Mouse (Mus musculus): ENCODE results near the gene Bcar1. TPM values are rescaled to one million over a fixed set of nuclear protein-coding genes. Genes with fewer than 3 reads are reported as not detected.
A peak's percentile ranks its signal among the peaks of the same experiment; 100 is the strongest.

The Bcar1 gene
- total and polyA plus RNA-seq, 2 experiments from 2014 or later: 44.3 to 72.8 TPM

- Histone ChIP-seq H3K9me3 (ENCODE audit: low read length) (no peaks in the 10 kb centered on the region), H3K27me3 (ENCODE audit: insufficient read depth, low read length) (no peaks in the 10 kb centered on the region), H3K9ac (replicated peaks; ENCODE audit: low read length, poor library complexity, severe bottlenecking) (0 out of 2 replicates have a peak overlapping the region, but pooled peaks have one; percentile 30), H3K4me1 (ENCODE audit: insufficient read depth, low read length) (peaks cover 17% of the 10 kb centered on the region), H3K4me3 (ENCODE audit: low read depth, low read length) (no peak overlapping the region), H3K4me2 (ENCODE audit: low read depth, low read length, poor library complexity, severe bottlenecking) (no peak overlapping the region), H3K27ac (ENCODE audit: low read depth, low read length) (peak overlapping the region; percentile 85), H3K36me3 (ENCODE audit: insufficient read depth, low read length) (peaks cover 34% of the 10 kb centered on the region)
- 40% methylated on average over 6 of the region's 6 CpGs for WGBS
- ATAC-seq (ENCODE audit: low FRiP score): no peak
- peak; percentile 55 for TF ChIP-seq CTCF (IDR thresholded peaks at IDR 0.05)
- DNase-seq (ENCODE audit: low spot score): peak; percentile 59
These were observed 25.7 kb downstream of the Bcar1 start for GRCm38 (mm10) chr8:111717866-111718265.

DNA sequence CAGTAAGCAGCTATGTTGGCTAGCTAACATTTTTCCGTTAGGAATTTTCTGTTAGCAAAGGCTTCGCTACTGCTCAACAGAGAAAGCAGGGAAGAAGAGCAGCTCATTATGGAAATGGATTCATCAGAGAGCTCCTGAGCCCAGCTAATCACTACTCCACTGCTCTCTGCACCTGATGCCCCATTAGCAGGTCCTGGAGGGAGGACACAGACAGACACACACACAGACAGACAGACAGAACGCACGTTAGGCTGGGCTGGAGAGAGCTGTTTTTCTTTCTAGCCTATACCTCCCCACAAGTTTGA lies 26.2 kb downstream of the Bcar1 start:
- Histone ChIP-seq H3K27me3 (ENCODE audit: insufficient read depth, low read length) (no peaks in the 10 kb centered on the region), H3K4me3 (ENCODE audit: low read depth, low read length) (no peak overlapping the region), H3K36me3 (ENCODE audit: insufficient read depth, low read length) (peaks cover 34% of the 10 kb centered on the region), H3K4me1 (ENCODE audit: insufficient read depth, low read length) (peaks cover 17% of the 10 kb centered on the region), H3K4me2 (ENCODE audit: low read depth, low read length, poor library complexity, severe bottlenecking) (no peak overlapping the region), H3K27ac (ENCODE audit: low read depth, low read length) (peak overlapping the region; percentile 85), H3K9ac (replicated peaks; ENCODE audit: low read length, poor library complexity, severe bottlenecking) (peak overlapping the region; percentile 30; the same call in 1 of the 2 replicates), H3K9me3 (ENCODE audit: low read length) (no peaks in the 10 kb centered on the region)
- ATAC-seq (ENCODE audit: low FRiP score): 0 out of 2 replicates have a peak, but pooled peaks have one; percentile 3
- WGBS: 24% methylated on average over 4 of the region's 4 CpGs
- no peak for TF ChIP-seq CTCF (IDR thresholded peaks at IDR 0.05)
- DNase-seq (ENCODE audit: low spot score): peak; percentile 48

DNA sequence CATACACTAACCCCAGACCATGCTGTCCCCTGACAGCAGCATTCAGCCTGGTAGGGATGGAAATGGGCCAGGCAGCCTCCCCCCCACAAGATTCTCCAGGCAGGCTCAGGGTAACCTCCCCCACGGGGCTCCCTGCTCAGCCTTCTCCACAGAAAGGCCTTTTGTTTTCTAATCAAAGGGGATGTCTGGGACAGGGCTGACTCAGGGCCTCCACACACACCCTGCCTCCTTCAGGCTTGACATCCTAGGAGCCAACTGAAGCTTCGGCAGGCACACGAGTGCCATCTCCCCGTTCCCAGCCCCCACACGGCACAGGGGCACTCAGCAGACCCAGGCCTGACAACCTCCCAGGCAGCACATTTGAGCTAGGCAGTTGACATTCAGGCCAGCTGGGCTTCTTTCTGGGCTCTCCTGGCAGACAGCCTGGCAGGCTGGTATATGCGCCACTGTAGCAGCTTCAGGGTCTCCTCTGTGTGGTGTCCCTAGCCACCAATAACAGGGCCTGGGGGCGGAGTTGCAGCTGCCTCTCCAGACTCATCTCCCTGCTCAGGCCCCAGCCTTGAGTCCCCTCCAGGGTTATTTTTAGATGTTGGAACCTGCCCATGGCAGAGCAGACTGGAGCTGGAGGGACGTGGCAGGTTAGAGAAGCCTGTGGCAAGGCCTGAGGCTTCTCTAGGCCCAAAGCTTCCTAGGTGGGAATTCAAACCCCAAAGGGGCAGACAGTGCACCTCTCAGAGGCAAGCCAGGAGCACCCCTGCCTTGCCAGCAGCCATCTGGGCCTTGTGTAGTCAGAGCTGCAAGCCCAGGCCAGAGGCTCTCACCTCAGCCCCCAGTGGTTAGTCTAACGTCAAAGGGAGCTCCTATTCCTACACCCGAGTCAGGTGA lies 26.8 kb downstream of the Bcar1 start:
- ATAC-seq (ENCODE audit: low FRiP score): peak; percentile 84
- WGBS: 16% methylated on average over 10 of the region's 10 CpGs
- no peak overlapping the region for H3K4me2 ChIP-seq (ENCODE audit: low read depth, low read length, poor library complexity, severe bottlenecking)
- no peaks in the 10 kb centered on the region for H3K27me3 ChIP-seq (ENCODE audit: insufficient read depth, low read length)
- DNase-seq (ENCODE audit: low spot score): peak; percentile 96
- H3K36me3 ChIP-seq (ENCODE audit: insufficient read depth, low read length): peaks cover 34% of the 10 kb centered on the region
- peak overlapping the region; percentile 30; the same call in 1 of the 2 replicates for H3K9ac ChIP-seq (replicated peaks; ENCODE audit: low read length, poor library complexity, severe bottlenecking)
- no peak overlapping the region for H3K4me3 ChIP-seq (ENCODE audit: low read depth, low read length)
- no peak; the same call in 1 of the 2 replicates for TF ChIP-seq CTCF (IDR thresholded peaks at IDR 0.05)
- H3K27ac ChIP-seq (ENCODE audit: low read depth, low read length): peak overlapping the region; percentile 85
- H3K9me3 ChIP-seq (ENCODE audit: low read length): no peaks in the 10 kb centered on the region
- H3K4me1 ChIP-seq (ENCODE audit: insufficient read depth, low read length): peaks cover 17% of the 10 kb centered on the region

- ATAC-seq (ENCODE audit: low FRiP score) (no peak), DNase-seq (ENCODE audit: low spot score) (no peak)
- peak; percentile 19; the same call in 1 of the 2 replicates for TF ChIP-seq CTCF (IDR thresholded peaks at IDR 0.05)
- Histone ChIP-seq H3K36me3 (ENCODE audit: insufficient read depth, low read length) (peaks cover 41% of the 10 kb centered on the region), H3K4me3 (ENCODE audit: low read depth, low read length) (no peak overlapping the region), H3K4me1 (ENCODE audit: insufficient read depth, low read length) (peaks cover 17% of the 10 kb centered on the region), H3K9me3 (ENCODE audit: low read length) (no peaks in the 10 kb centered on the region), H3K9ac (replicated peaks; ENCODE audit: low read length, poor library complexity, severe bottlenecking) (no peak overlapping the region), H3K4me2 (ENCODE audit: low read depth, low read length, poor library complexity, severe bottlenecking) (no peak overlapping the region), H3K27ac (ENCODE audit: low read depth, low read length) (no peak overlapping the region), H3K27me3 (ENCODE audit: insufficient read depth, low read length) (no peaks in the 10 kb centered on the region)
- 84% methylated on average over 13 of the region's 13 CpGs for WGBS
These were observed 28.1 kb downstream of the Bcar1 start for GRCm38 (mm10) chr8:111715514-111715913.

GRCm38 (mm10) chr8:111714295-111714694 lies 29.3 kb downstream of the Bcar1 start:
- Histone ChIP-seq H3K4me3 (ENCODE audit: low read depth, low read length) (no peak overlapping the region), H3K36me3 (ENCODE audit: insufficient read depth, low read length) (peaks cover 42% of the 10 kb centered on the region), H3K27me3 (ENCODE audit: insufficient read depth, low read length) (no peaks in the 10 kb centered on the region), H3K9me3 (ENCODE audit: low read length) (no peaks in the 10 kb centered on the region), H3K9ac (replicated peaks; ENCODE audit: low read length, poor library complexity, severe bottlenecking) (no peak overlapping the region), H3K27ac (ENCODE audit: low read depth, low read length) (no peak overlapping the region), H3K4me2 (ENCODE audit: low read depth, low read length, poor library complexity, severe bottlenecking) (no peak overlapping the region), H3K4me1 (ENCODE audit: insufficient read depth, low read length) (peaks cover 17% of the 10 kb centered on the region)
- 97% methylated on average over 12 of the region's 12 CpGs for WGBS
- TF ChIP-seq CTCF (IDR thresholded peaks at IDR 0.05): no peak
- ATAC-seq (ENCODE audit: low FRiP score) (no peak), DNase-seq (ENCODE audit: low spot score) (no peak)

- no peak overlapping the region for H3K27ac ChIP-seq (ENCODE audit: low read depth, low read length)
- H3K36me3 ChIP-seq (ENCODE audit: insufficient read depth, low read length): peaks cover 42% of the 10 kb centered on the region
- no peaks in the 10 kb centered on the region for H3K9me3 ChIP-seq (ENCODE audit: low read length)
- H3K4me3 ChIP-seq (ENCODE audit: low read depth, low read length): no peak overlapping the region
- H3K4me1 ChIP-seq (ENCODE audit: insufficient read depth, low read length): peaks cover 17% of the 10 kb centered on the region
- no peaks in the 10 kb centered on the region for H3K27me3 ChIP-seq (ENCODE audit: insufficient read depth, low read length)
- WGBS: 93% methylated on average over 24 of the region's 25 CpGs
- H3K4me2 ChIP-seq (ENCODE audit: low read depth, low read length, poor library complexity, severe bottlenecking): no peak overlapping the region
- no peak overlapping the region for H3K9ac ChIP-seq (replicated peaks; ENCODE audit: low read length, poor library complexity, severe bottlenecking)
- TF ChIP-seq CTCF (IDR thresholded peaks at IDR 0.05): no peak
- no peak for DNase-seq (ENCODE audit: low spot score)
- ATAC-seq (ENCODE audit: low FRiP score): no peak
These were observed 29.8 kb downstream of the Bcar1 start for GRCm38 (mm10) chr8:111713817-111714216.
